Mouse (Mus musculus) hindlimb bud, embryonic 11.5 days (tissue): ENCODE data around the gene Kctd4.
A peak's percentile ranks its signal among the peaks of the same experiment; 100 is the strongest.

ENCODE experiments used
- DNase-seq: peaks from one replicate; pipeline ENCODE4 v3.0.0-alpha.2; 2012; ENCODE audit warnings: low read depth, low spot score; ENCODE audit errors: extremely low spot score

The Kctd4 gene

DNA sequence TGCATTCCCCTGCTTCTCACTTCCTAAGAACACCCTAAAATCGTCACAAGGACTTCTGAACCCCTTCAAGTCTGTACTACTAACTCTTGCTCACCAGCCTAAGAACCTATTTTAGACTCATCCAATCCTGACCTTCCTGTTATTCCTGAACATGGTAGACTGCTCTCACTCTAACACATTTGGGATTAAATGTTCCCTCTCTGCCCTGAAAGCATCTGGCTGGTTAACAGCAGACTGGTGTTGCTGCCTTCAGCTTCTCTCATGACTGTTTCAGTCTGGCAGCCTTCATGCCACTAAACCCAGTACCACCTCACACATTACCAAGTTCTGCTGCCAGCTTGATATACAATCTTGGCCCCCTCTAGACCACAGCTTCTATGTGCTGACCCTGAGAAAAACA lies 34.4 kb downstream of the Kctd4 start:
- DNase-seq = no peak

DNA sequence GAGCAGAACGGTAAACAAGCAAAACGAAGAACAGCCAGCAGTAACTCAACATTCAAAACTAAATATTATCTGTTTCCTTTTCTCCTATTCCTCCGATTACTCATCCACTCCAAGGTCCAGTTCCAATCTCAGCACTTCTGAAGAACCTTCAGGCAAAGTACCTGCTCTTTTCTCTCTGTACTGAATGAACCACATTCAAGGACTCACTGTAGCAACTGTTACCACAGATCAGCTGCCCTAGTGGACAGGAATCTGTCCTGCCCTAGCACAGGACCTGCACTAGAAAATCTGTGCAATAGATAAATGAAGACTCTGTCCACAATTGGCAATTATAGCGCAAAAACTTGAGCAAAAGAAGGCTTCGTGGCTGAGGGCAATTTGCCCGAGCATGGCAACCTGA lies 36.1 kb downstream of the Kctd4 start:
- no peak for DNase-seq

DNA sequence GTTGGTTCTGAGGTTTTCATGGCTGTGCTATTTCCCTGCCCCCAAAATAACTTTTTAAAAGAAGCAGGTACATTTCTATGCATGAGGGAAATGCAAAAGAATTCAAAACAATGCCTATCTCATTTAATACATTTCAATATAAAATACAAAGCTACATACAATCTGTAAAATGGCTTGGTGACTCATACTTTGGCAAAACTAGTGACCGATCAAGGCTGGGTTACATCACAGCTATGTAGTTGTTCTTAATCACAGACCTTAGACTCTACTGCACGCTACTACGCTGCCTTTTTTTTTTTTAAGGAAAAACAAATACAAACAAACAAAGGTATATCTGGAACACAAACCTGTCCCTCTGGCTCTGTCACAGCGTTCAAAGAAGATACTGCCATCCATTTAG lies 37.6 kb downstream of the Kctd4 start:
- DNase-seq = no peak

DNA sequence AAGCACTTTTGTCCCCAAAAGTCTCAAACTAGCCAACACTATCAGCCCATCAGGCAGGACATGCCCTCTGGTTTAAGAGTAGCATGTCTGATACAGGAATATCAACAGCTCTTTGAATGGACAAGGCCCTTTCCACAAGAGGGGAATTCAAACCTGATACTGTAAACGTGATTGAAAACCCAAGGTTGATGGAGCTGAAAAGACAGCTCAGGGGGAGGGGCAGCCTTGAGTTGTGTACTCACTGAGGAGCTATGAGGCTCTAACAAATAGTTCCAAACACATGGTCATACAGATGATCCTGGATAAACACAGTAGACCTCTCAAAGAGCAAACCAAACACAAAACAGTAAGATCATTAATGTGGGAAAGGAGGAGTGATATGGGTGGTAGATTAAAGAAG lies 43.3 kb downstream of the Kctd4 start:
- DNase-seq = no peak

DNA sequence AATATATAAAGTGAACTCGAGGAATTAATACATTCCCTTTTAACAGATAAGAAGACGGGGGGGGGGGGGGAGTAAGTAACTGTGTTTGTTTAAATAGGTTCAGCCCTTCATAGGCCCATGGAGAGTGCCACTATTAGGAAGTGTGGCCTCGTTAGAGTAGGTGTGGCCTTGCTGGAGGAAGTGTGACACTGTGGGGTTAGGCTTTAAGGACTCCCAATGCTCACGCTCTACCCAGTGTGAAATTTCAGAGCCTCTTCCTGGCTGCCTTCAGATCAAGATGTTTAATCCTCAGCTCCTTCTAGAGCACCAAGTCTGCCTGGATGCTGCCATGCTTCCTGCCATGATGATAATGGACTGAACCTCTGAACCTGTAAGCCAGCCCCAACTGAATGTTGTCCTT lies 47.0 kb downstream of the Kctd4 start:
- no peak for DNase-seq

DNA sequence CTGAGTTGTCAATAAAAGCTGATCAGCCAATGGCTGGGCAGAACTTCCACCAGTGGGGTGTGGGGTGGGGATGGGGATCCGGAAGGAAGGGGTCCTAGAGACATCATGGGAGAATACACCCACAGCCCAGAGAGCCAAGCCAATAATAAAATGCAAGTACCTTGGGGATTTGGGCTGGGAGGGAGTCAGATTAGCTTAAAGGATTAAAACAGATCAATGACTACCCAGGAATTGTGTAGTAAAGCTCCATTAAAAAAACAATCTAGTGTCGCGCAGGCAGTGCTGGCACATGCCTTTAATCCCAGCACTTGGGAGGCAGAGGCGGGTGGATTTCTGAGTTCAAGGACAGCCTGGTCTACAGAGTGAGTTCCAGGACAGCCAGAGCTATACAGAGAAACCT lies 50.2 kb downstream of the Kctd4 start:
- DNase-seq = no peak

DNA sequence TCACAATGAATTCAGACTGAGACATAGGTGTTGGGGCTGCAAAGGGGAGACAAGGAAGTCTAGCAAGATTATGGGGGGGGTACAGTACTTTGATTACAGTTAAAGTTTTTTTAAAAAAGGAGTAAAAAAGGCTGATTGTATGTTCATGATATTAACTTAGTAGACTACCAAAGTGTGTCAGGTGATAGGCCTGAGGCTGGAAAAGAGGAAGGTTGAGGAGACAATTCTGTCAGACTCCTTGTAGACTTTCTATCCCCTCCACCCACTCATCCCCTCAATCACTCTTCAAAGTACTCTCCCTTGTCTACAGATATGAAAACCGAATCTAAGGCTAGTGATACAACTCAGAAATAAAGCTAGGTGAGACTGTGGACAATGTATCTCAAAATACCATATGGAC lies 53.4 kb downstream of the Kctd4 start:
- no peak for DNase-seq

DNA sequence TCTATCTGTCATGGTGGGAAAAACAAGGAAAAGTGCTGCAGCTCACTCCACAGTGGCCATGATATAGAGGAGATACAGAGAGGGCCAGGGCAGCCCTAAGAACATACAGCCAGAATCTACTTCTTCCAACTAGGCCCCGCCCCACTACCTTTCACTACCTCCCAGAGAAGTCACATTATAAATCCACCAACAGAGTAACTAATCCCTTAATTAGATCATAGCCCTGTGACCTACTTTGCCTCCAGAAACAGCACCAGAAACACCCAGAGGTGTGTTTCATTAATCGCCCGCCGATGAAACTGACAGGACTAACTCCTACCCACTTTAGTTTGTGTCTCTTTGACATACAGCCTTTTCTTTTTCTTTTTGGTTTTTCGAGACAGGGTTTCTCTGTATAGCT lies 54.4 kb downstream of the Kctd4 start:
- no peak for DNase-seq

DNA sequence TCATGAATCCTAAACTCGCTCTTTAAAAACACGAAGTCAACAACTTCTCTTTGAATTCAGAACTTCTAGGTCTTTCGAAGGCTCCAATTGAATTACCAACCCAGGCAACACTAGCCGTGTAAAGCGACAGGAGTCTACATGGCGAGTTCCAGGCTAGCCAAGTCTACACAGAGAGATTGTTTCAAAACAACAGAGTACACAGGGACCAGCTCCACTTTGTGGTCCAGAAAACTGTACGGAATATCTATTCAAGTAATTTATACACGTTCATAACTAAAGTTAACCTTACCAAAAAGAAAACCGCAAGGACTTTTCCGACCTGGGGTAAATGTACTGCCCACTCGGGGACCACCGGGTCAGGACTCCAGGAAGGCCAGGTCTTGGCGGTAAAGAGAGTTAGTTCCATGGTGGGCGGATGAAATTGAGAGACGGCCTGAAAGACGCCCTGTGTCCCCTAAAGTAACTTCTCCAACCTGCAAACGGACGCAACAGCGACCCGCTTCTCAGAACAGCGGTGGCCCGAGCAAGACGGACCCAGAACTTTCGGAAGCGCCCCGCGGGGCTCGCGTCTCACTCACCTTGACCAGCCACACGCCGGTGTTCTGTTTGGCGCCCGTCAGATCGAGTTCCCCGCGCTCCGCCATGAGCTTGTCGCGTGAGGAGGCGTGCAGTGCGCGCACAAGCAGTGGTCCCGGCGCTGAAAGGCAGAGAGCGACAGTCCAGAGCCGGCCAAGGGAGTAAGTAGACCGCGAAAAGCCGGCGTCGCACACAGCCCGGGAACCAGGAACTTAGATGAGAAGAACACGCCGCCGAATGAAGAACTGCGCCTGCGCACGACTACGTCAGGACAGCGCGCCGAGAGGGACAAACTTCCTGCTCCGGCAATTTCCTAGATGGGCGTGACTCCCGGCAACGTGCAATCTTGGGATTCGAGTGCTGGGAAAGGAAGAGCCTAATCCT lies 55.6 kb downstream of the Kctd4 start, which contains the start of gene Gtf2f2:
Gene Gtf2f2 (minus strand): TSS at position 764 of the 960 bp plus-strand sequence.
- DNase-seq = peak; percentile 90

DNA sequence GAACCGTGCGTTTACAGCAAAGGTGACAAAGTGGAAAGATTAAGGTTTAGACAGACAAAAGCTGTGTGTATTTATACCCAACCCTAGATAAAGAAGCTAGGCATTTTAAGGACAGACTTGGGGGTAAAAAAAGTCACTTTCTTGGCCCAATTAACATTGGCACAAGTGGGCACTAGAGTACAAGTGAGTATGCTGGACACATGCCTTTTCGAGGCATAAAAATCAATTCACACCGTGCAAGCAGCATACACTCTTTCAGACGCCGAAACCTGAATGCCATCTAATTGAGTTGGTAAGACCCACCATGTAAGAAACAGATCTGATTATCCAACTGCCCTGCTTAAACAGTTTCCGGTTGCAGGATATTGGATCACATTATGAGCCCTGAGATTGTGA lies 56.3 kb downstream of the Kctd4 start:
- no peak for DNase-seq

DNA sequence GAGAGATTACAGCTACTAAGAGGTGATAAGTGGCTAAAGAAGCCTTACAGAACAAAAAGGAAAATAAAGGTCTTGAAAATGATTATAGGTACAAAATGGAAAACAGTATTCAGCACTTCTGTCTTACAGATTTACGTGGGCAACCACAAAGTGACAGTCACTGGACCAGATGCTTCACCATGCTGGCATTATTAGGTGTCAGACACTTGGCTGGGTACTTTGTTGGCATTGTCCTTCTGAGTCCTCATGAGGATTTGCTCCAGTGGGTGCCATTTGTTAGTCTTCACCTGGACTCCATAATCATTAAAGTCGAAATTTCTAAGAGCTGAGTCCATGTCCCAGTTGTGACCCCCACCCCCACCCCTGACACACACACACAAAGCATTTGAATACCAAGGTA lies 59.5 kb downstream of the Kctd4 start:
- DNase-seq = no peak
